Mouse (Mus musculus) central nervous system, embryonic 18 days (tissue): ENCODE data around the gene Aplp1. TPM values are rescaled to one million over a fixed set of nuclear protein-coding genes. Genes with fewer than 3 reads are reported as not detected.

Experiments
- polyA plus RNA-seq: library from polyadenylated mRNA; depleted of rRNA; stranded (reverse); fragments of >200 nt; gene quantifications from 2 replicates; pipeline ENCODE4 v1.2.3, GENCODE M21; 2012; rRNA removed

The Aplp1 gene
- 647 and 667 TPM in 2 replicates for polyA plus RNA-seq

DNA sequence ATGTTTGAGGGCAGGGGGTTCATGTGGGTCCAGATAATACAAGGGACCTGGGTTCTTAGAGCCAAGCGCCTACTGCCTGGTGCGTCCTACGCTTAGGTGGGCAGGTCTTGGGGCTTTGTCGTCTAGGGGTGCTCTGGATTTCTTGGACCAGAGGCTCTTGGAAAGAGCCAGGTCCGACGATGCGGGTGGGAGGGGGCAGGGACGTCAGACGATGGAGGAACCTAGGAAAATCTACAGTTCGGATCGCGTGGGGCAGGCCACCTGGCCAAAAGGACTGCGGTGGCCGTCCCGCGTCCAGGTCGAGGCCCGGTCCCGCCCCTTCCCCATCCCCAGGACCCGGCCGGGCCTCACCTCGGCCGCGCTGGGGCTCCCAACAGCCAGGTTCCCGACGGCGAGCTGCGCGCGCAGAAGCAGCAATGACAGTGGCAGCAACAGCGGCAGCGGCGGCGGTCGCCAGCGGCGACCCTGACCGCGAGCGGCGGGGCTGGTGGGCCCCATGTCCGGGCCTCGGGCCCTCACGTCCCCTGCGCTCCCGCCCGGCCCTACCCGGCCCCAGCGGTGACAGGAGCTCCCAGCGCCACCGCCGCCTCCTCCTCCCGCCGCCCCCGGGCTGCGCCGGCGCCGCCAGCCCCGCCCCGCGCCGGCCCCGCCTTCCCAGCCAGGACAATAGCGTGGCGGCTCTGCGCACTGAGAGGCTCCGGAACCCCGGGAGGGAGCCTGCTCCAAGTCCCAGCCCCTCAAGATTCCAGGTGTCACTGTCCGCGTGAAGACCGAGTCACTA is at the start of gene Aplp1:
Gene Aplp1 (minus strand): TSS at position 565 of the 781 bp plus-strand sequence.

DNA sequence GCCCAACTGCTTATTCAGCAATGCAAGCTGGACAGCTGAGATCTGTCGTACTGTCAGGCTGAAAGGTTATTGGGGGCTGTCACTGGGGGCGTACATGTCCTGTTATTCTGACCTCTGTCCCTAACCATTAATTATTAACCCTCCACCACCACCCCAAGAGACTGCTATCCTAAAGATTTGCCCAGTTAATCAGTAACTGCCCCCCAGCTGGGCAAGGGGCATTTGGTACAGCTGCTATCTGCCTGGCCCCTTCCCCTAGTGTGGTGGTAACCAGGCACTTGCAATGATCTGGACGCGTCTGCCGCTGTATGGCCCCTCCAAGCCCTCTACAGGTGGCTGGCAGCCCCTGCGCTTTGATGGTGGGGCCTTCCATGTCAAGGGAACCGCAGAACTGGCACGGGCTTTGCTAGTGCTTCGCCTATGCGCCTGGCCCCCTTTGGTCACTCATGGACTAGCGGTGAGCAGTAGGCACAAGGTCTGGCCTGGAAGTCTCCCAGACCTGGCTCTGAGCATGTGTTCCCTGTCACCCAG is 48.1 kb upstream of the Aplp1 start, which contains the start of gene Prodh2:
Gene Prodh2 (plus strand): TSS at position 222 of the 531 bp plus-strand sequence.

DNA sequence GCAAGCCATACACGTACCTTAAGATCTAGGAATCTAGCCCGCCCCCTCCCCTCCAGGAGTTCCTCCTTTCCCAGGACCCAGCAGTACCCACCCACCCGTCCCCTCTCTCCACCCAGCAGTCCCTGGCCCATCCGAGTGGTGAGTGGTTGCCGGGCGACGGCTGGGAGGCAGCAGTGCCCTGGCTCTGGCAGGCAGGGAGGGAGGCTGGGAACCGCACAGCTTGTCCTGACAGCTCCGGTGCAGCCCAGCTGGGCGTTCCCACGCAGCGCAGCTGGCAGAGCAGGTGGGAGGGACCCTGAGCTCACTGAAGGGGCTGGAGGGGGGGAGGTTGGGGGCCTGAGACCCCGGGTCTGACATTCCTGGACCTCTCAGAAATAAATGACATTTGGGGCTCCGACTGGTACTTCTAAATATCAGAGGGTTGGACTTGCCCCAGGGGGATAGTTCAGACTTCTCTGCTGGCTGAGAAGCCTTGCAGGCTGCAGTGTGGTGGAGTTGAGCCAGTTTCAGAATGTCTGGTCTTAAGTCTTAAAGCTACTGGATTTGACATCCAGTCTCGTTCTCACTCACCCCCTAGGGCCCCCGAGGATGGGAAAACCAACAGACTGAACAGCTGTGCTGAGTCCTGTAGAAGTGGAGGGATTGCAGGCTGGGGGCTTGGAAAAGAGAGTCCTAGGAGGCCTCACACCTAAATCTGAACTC is 12.4 kb upstream of the Aplp1 start, which contains the start of the genes Kirrel2 and Nphs1:
Gene Kirrel2 (minus strand): TSS at position 62 of the 702 bp plus-strand sequence.
Gene Nphs1 (plus strand): TSS at position 687 of the 702 bp plus-strand sequence.

DNA sequence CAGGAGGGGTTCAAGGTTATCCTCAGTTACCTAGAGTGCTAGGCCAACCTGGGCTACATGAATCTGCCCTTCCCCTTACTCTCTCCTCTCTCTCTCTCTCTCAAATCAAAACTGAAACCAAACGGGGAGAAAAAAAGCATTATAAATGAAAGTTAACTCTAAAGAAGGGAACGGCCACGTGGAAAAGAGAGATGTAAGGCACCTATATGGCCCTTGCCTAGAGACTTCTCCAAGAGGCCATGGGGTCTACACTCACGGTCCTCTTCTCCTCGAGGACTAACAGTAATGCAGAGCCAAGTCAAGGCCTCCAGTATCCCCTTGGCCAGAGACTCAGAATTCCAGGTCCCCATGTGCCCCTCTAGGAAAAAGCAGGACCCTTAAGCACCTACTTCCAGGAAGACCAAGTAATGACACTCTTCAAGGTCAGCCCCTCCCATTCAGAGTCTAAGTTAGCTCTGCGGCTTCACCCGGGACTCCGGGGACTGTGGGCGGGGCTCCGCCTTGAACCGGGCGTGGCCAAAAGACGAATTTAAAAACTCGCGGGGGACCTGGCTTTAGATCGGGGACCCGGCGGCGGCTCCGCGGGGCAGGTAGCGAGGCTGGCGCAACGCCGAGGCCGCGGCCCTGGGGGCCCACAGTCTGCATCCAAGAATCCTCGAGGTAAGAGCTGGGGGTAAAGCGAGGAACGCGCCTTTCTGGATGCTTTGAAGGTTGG is 24.0 kb downstream of the Aplp1 start, which contains the start of gene Nfkbid:
Gene Nfkbid (plus strand): TSS at position 558 of the 715 bp plus-strand sequence.

DNA sequence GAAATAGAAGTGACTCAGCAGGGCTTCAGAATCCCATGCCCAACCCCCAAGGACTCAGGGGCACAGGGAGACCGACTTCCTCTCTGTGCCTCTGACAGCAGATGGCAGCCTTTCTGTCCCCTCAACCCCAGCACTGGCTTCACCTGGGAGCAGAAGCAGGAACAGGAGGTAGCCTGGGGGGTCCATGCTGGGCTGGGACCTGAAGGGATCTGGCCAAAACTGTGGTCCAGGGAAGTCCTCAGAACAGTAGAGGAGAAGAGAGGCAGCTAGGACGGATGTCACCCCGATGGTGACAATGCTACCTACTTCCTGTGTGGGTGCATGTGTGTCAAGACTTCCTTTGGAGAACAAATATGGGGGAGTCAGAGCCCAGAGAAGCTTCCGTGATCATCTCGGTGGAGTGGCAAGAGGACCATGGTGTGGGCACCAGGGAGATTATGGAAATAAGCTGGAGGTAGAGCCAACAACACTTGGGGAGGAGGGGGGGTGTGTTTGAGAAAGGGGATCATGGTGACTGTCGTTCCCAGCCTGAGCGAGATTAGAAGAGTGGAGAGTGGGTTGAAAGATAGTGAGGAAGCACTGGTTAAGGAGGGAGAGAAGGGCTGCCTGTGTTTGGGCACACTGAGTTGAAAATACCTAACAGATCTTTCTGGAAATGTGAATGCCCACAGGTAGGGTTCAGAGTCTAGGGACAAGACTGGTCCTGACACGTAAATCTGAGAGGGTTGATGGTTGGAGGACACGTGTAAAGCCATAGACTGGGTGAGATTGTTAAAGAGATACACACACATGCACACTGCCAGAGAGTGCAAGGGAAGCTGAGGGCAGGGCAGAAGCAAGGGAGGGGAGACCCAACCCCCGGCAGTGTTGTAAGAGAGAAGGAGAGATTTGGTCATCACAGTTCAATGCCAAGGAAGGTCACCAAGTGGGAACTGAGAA is 25.5 kb downstream of the Aplp1 start, which contains the start of gene Hcst:
Gene Hcst (minus strand): TSS at position 294 of the 939 bp plus-strand sequence.

DNA sequence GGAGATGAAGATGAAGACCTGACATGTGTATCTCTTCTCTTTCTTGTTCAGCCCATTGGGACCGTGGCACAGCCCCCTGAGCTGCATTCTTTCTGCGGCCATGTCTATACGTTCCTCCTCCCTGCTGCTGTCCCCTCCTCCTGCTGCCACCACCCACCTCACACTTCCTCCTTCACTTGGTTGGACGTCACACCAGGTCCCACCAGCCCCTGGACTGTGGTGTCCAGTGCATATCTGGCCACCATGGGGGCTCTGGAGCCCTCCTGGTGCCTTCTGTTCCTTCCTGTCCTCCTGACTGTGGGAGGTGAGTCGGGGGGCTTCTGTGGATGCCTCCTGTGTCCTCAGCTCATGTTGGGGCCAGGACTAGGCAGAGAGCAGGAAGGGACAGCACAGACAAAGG is 31.7 kb downstream of the Aplp1 start, which contains the start of gene Tyrobp:
Gene Tyrobp (plus strand): TSS at position 165 of the 400 bp plus-strand sequence.

Other genes starting within 250 kb of the Aplp1 start
- 238 and 244 TPM in 2 replicates for gene Capns1, start 246.7 kb downstream of the Aplp1 start, polyA plus RNA-seq
- gene Polr2i, start 213.6 kb downstream of the Aplp1 start, polyA plus RNA-seq: 286 TPM in 2 replicates
- 204 and 220 TPM in 2 replicates for gene Tbcb, start 213.3 kb downstream of the Aplp1 start, polyA plus RNA-seq
- gene Ovol3, start 209.8 kb downstream of the Aplp1 start, polyA plus RNA-seq: 0.08 and 0.16 TPM in 2 replicates
- 0.16 and 0.28 TPM in 2 replicates for gene Thap8, start 165.4 kb downstream of the Aplp1 start, polyA plus RNA-seq
- gene Wdr62, start 165.1 kb downstream of the Aplp1 start, polyA plus RNA-seq: 8.5 and 9.6 TPM in 2 replicates
- 222 and 254 TPM in 2 replicates for gene Clip3, start 153.8 kb downstream of the Aplp1 start, polyA plus RNA-seq
- gene Alkbh6, start 136.8 kb downstream of the Aplp1 start, polyA plus RNA-seq: 121 TPM in 2 replicates
- gene Syne4, start 130.7 kb downstream of the Aplp1 start, polyA plus RNA-seq: 21.0 and 25.5 TPM in 2 replicates
- gene E130208F15Rik, start 123.8 kb downstream of the Aplp1 start, polyA plus RNA-seq: 0.36 and 0.45 TPM in 2 replicates
- 15.9 and 17.6 TPM in 2 replicates for gene Sdhaf1, start 121.6 kb downstream of the Aplp1 start, polyA plus RNA-seq
- 21.8 and 27.0 TPM in 2 replicates for gene Lrfn3, start 82.8 kb downstream of the Aplp1 start, polyA plus RNA-seq
- 20.3 and 25.9 TPM in 2 replicates for gene Tyrobp, start 31.8 kb downstream of the Aplp1 start, polyA plus RNA-seq
- 0.96 TPM in 1 of 2 replicates, not detected in the other for gene Hcst, start 25.7 kb downstream of the Aplp1 start, polyA plus RNA-seq
- gene Nfkbid, start 23.8 kb downstream of the Aplp1 start, polyA plus RNA-seq: 3.8 and 3.9 TPM in 2 replicates
- 0.17 and 0.40 TPM in 2 replicates for gene Kirrel2, start 12.2 kb upstream of the Aplp1 start, polyA plus RNA-seq
- 0.18 and 0.56 TPM in 2 replicates for gene Nphs1, start 12.8 kb upstream of the Aplp1 start, polyA plus RNA-seq
- gene Prodh2, start 48.1 kb upstream of the Aplp1 start, polyA plus RNA-seq: not detected in 2 replicates
- 165 and 210 TPM in 2 replicates for gene Arhgap33, start 89.5 kb upstream of the Aplp1 start, polyA plus RNA-seq
- gene Hspb6, start 106.6 kb upstream of the Aplp1 start, polyA plus RNA-seq: 7.0 and 8.7 TPM in 2 replicates
- 20.1 and 22.2 TPM in 2 replicates for gene Proser3, start 106.8 kb upstream of the Aplp1 start, polyA plus RNA-seq
- gene Lin37, start 114.3 kb upstream of the Aplp1 start, polyA plus RNA-seq: 47.1 and 50.2 TPM in 2 replicates
- 85.4 and 92.4 TPM in 2 replicates for gene U2af1l4, start 117.8 kb upstream of the Aplp1 start, polyA plus RNA-seq
- 4.8 and 6.0 TPM in 2 replicates for gene Gm49396, start 117.8 kb upstream of the Aplp1 start, polyA plus RNA-seq
- 131 and 143 TPM in 2 replicates for gene Psenen, start 118.1 kb upstream of the Aplp1 start, polyA plus RNA-seq
- 6.7 and 6.8 TPM in 2 replicates for gene Igflr1, start 119.9 kb upstream of the Aplp1 start, polyA plus RNA-seq
- 49.7 and 51.5 TPM in 2 replicates for gene Kmt2b, start 143.2 kb upstream of the Aplp1 start, polyA plus RNA-seq
- 0.24 and 0.32 TPM in 2 replicates for gene Zbtb32, start 153.4 kb upstream of the Aplp1 start, polyA plus RNA-seq
- 1.9 TPM in 2 replicates for gene Upk1a, start 167.3 kb upstream of the Aplp1 start, polyA plus RNA-seq
- gene Cox6b1, start 180.6 kb upstream of the Aplp1 start, polyA plus RNA-seq: 1,148 and 1,214 TPM in 2 replicates
- gene Etv2, start 190.3 kb upstream of the Aplp1 start, polyA plus RNA-seq: not detected in 2 replicates
- gene Rbm42, start 204.8 kb upstream of the Aplp1 start, polyA plus RNA-seq: 73.9 and 80.1 TPM in 2 replicates
- gene Haus5, start 219.5 kb upstream of the Aplp1 start, polyA plus RNA-seq: 22.4 and 23.9 TPM in 2 replicates
- not detected in 2 replicates for gene Pmis2, start 226.1 kb upstream of the Aplp1 start, polyA plus RNA-seq